Mouse (Mus musculus): ENCODE measurements around the gene Secisbp2. TPM values are rescaled to one million over a fixed set of nuclear protein-coding genes. Genes with fewer than 3 reads are reported as not detected.
A peak's percentile ranks its signal among the peaks of the same experiment; 100 is the strongest.

The Secisbp2 gene
- total RNA-seq, 1 experiment: 26.6 TPM

DNA sequence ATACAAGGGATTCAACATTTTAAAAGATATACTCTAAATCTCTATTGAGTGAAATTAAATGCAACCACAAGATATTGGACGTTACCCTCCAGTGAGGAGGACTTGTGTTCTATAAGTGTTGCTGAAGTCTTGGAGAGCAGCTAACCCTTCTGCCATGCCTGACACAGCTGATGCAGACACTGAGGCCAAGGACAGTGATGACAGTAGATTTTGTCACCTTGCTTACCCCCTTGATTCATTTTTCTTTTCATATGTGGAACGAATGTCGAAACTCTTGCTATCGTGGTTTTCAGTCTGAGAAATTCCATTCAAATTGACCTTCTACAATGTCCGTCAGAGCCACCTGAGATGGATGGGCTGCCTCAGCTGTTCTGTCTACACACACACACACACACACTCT lies 28.9 kb upstream of the Secisbp2 start:
- no peak for DNase-seq (ENCODE audit: low read depth, low spot score)
- TF ChIP-seq ZC3H11A (IDR thresholded peaks at IDR 0.05; ENCODE audit: borderline replicate concordance, low read depth, low read length) (no peak), HCFC1 (IDR thresholded peaks at IDR 0.05; ENCODE audit: borderline replicate concordance, insufficient read depth, low read length) (no peak), MAFK (IDR thresholded peaks at IDR 0.05; ENCODE audit: insufficient read depth, low read depth, low read length) (no peak), ZNF384 (IDR thresholded peaks at IDR 0.05; ENCODE audit: low read depth, low read length) (no peak), CHD2 (IDR thresholded peaks at IDR 0.05; ENCODE audit: low read depth, low read length) (no peak)
- in situ Hi-C loops (cut with MboI; ENCODE audit: low sequenced_read_pairs in 2 of 2, unreplicated experiment in 2 of 2): loop anchor here in 1 of 2 experiments (25.0 kb wide), 1 partner anchor 660 kb away; no protein-coding TSS in a partner anchor
- Histone ChIP-seq H3K27ac (ENCODE audit: insufficient read depth, low read depth, low read length, poor library complexity, severe bottlenecking) (no peak overlapping the region), H3K9me3 (ENCODE audit: control insufficient read depth, insufficient read depth, low read depth, low read length) (no peaks in the 10 kb centered on the region), H3K4me1 (ENCODE audit: control insufficient read depth in 2 of 2, insufficient read depth in 2 of 2, low read length in 2 of 2, poor library complexity in 1 of 2) (peaks cover 1 to 4% of the 10 kb centered on the region in 2 experiments; a peak in 2 of 4 replicates), H3K4me3 (ENCODE audit: insufficient read depth in 1 of 2, low read depth in 1 of 2, low read length in 2 of 2, poor library complexity in 1 of 2, severe bottlenecking in 1 of 2) (no peak overlapping the region), H3K9ac (ENCODE audit: insufficient read depth, low read depth, low read length, poor library complexity, severe bottlenecking) (no peak overlapping the region), H3K36me3 (ENCODE audit: control insufficient read depth, insufficient read depth, low read length, poor library complexity, severe bottlenecking) (no peaks in the 10 kb centered on the region)

DNA sequence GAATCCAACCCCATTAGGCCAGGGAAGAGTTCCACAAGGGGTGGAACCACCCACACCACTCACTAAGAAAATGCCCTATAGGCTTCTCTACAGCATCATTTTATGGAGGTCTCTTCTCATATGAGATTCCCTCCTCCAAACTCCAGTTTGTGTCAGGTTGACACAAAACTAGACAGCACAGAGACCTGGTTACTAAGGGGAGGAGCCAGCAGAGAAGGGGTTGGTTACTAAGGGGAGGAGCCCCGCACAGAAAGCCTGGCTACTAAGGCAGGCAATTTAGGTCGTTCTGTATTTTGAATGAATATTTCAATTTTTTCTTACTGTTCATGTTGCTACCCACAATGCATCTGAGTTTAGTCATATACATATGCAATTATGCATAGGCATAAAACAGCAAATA lies 27.8 kb upstream of the Secisbp2 start:
- H3K4me1 ChIP-seq (ENCODE audit: control insufficient read depth in 2 of 2, insufficient read depth in 2 of 2, low read length in 2 of 2, poor library complexity in 1 of 2): peaks cover 1% of the 10 kb centered on the region in 2 experiments; a peak in 1 of 4 replicates
- no peak overlapping the region for H3K9ac ChIP-seq (ENCODE audit: insufficient read depth, low read depth, low read length, poor library complexity, severe bottlenecking)
- no peaks in the 10 kb centered on the region for H3K9me3 ChIP-seq (ENCODE audit: control insufficient read depth, insufficient read depth, low read depth, low read length)
- DNase-seq (ENCODE audit: low read depth, low spot score): no peak
- H3K4me3 ChIP-seq (ENCODE audit: insufficient read depth in 1 of 2, low read depth in 1 of 2, low read length in 2 of 2, poor library complexity in 1 of 2, severe bottlenecking in 1 of 2): no peak overlapping the region
- TF ChIP-seq MAFK (IDR thresholded peaks at IDR 0.05; ENCODE audit: insufficient read depth, low read depth, low read length) (no peak), HCFC1 (IDR thresholded peaks at IDR 0.05; ENCODE audit: borderline replicate concordance, insufficient read depth, low read length) (no peak), ZC3H11A (IDR thresholded peaks at IDR 0.05; ENCODE audit: borderline replicate concordance, low read depth, low read length) (no peak), ZNF384 (IDR thresholded peaks at IDR 0.05; ENCODE audit: low read depth, low read length) (no peak), CHD2 (IDR thresholded peaks at IDR 0.05; ENCODE audit: low read depth, low read length) (no peak)
- in situ Hi-C loops (cut with MboI; ENCODE audit: low sequenced_read_pairs in 2 of 2, unreplicated experiment in 2 of 2): loop anchor here in 1 of 2 experiments (25.0 kb wide), 1 partner anchor 661 kb away; no protein-coding TSS in a partner anchor
- H3K27ac ChIP-seq (ENCODE audit: insufficient read depth, low read depth, low read length, poor library complexity, severe bottlenecking): no peak overlapping the region
- no peaks in the 10 kb centered on the region for H3K36me3 ChIP-seq (ENCODE audit: control insufficient read depth, insufficient read depth, low read length, poor library complexity, severe bottlenecking)

DNA sequence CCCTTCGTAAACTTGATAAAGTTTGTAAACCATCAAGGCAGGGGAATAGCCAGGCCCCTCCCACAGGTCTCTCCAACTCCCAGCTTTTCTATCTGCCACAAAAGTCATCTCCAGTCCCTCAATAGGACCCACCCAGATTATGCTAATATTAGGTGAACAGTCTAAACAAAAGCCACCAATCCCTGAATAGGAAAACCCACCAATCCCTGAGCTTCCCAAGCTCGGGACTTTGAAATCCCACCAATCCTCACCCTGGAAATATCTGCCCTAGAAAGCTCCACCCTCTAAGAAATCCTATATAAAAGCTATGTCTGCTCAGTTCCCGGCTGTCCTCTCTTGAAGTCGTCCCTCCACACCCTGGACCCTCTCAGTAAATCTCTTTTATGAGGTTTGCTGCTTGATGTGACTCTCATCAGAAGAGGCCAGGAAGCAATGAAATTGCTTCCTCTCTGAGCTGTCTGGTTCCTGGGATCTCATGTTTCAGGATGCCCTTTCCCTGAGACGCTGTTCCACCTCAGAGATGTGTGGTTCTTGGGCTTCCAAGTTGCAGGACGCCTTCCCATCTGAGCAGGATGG lies 23.1 kb upstream of the Secisbp2 start:
- no peak overlapping the region for H3K4me3 ChIP-seq (ENCODE audit: insufficient read depth in 1 of 2, low read depth in 1 of 2, low read length in 2 of 2, poor library complexity in 1 of 2, severe bottlenecking in 1 of 2)
- H3K4me1 ChIP-seq (ENCODE audit: control insufficient read depth in 2 of 2, insufficient read depth in 2 of 2, low read length in 2 of 2, poor library complexity in 1 of 2): peaks cover 6 to 8% of the 10 kb centered on the region in 2 experiments; a peak in 2 of 4 replicates
- no peak for DNase-seq (ENCODE audit: low read depth, low spot score)
- no peaks in the 10 kb centered on the region for H3K9me3 ChIP-seq (ENCODE audit: control insufficient read depth, insufficient read depth, low read depth, low read length)
- no peaks in the 10 kb centered on the region for H3K36me3 ChIP-seq (ENCODE audit: control insufficient read depth, insufficient read depth, low read length, poor library complexity, severe bottlenecking)
- in situ Hi-C loops (cut with MboI; ENCODE audit: low sequenced_read_pairs in 2 of 2, unreplicated experiment in 2 of 2): no loop called here
- no peak overlapping the region for H3K9ac ChIP-seq (ENCODE audit: insufficient read depth, low read depth, low read length, poor library complexity, severe bottlenecking)
- TF ChIP-seq ZNF384 (IDR thresholded peaks at IDR 0.05; ENCODE audit: low read depth, low read length): no peak
- H3K27ac ChIP-seq (ENCODE audit: insufficient read depth, low read depth, low read length, poor library complexity, severe bottlenecking): no peak overlapping the region

DNA sequence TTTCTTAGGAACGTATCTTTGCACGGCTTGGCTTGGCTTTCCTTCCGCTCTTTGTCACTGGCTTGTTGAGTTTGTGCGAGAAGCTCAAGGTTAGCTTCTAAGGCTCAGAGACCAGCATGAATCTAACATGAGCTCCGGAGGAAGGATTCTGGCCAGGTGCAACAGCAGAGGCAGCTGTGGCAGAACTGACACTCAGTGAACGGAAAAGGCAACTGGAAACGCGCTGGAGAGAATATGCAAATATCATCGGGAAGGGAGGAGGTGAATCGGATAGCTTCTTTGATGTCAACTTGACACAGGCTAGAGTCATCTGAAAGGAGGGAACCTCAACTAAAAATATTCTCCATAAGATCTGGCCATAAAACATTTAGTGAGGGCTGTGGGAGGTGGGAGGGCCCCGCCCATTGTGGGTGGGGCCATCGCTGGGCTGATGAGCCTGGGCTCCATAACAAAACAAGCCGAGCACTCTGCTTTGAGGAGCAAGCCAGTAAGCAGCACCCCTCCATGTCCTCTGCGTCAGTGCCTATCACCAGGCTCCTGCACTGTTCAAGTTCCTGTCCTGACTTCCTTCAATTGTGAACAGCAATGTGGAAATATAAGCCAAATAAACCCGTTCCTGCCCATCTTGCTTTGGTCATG lies 20.0 kb upstream of the Secisbp2 start:
- Histone ChIP-seq H3K27ac (ENCODE audit: insufficient read depth, low read depth, low read length, poor library complexity, severe bottlenecking) (no peak overlapping the region), H3K4me3 (ENCODE audit: insufficient read depth in 1 of 2, low read depth in 1 of 2, low read length in 2 of 2, poor library complexity in 1 of 2, severe bottlenecking in 1 of 2) (peak overlapping the region in 1 of 2 experiments; percentile 13; a peak in 1 of 4 replicates), H3K9me3 (ENCODE audit: control insufficient read depth, insufficient read depth, low read depth, low read length) (no peaks in the 10 kb centered on the region), H3K36me3 (ENCODE audit: control insufficient read depth, insufficient read depth, low read length, poor library complexity, severe bottlenecking) (no peaks in the 10 kb centered on the region), H3K4me1 (ENCODE audit: control insufficient read depth in 2 of 2, insufficient read depth in 2 of 2, low read length in 2 of 2, poor library complexity in 1 of 2) (peaks cover 5 to 8% of the 10 kb centered on the region in 2 experiments; a peak in 2 of 4 replicates), H3K9ac (ENCODE audit: insufficient read depth, low read depth, low read length, poor library complexity, severe bottlenecking) (no peak overlapping the region)
- TF ChIP-seq HCFC1 (IDR thresholded peaks at IDR 0.05; ENCODE audit: borderline replicate concordance, insufficient read depth, low read length) (no peak), MAFK (IDR thresholded peaks at IDR 0.05; ENCODE audit: insufficient read depth, low read depth, low read length) (no peak), CHD2 (IDR thresholded peaks at IDR 0.05; ENCODE audit: low read depth, low read length) (no peak), ZC3H11A (IDR thresholded peaks at IDR 0.05; ENCODE audit: borderline replicate concordance, low read depth, low read length) (no peak), ZNF384 (IDR thresholded peaks at IDR 0.05; ENCODE audit: low read depth, low read length) (no peak)
- peak; percentile 66 for DNase-seq (ENCODE audit: low read depth, low spot score)
- in situ Hi-C loops (cut with MboI; ENCODE audit: low sequenced_read_pairs in 2 of 2, unreplicated experiment in 2 of 2): no loop called here

All from ES-E14 (cell line).